Mouse (Mus musculus): ENCODE data around the gene Cdca5. TPM values are rescaled to one million over a fixed set of nuclear protein-coding genes. Genes with fewer than 3 reads are reported as not detected.

The Cdca5 gene
- polyA plus RNA-seq, 1 experiment from 2014 or later, result 32.9 TPM

DNA sequence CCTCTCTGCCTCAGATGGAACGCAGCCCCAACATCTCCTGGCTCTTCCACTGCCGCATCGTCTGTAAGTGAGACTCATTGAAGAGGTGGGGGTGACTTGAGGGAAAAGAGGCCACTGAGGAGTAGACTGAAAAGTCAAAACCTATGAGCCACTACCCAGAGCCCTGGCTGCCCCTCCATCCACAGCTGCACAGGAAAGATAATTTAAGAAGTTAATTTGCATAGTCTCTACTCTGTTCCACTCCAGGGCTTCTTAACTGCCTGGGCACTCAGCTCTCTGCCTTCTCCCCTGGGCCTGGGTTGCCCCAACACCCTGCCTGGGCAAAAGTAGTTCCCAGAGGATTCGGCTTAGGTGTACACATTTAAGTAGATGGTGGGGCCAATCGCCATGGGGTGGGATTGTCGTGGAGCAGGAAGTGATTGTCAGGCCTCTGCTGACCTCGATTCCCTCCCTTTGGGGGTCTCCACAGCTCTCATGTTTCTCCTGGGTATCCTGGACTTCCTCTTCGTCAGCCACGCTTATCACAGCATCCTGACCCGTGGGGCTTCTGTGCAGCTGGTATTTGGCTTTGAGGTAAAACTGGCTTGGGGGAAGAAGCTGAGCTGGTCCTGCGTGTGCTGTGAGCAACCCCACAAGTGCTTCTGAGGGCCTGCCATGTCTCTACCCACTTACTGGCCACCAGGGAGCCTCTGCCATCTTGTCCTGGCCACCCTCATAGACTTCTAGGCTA is 35.9 kb upstream of the Cdca5 start:
- Histone ChIP-seq H3K4me3 (replicated peaks) (no peak overlapping the region), H3K9me3 (no peaks in the 10 kb centered on the region), H3K27me3 (replicated peaks) (no peaks in the 10 kb centered on the region), H3K9ac (no peak overlapping the region), H3K27ac (no peak overlapping the region), H3K4me2 (replicated peaks) (peak overlapping the region; percentile 89; the same call in 1 of the 2 replicates), H3K36me3 (peaks cover 54% of the 10 kb centered on the region), H3K4me1 (replicated peaks) (peaks cover 20% of the 10 kb centered on the region)
- 90% methylated on average over 11 of the region's 11 CpGs for WGBS
- no peak for ATAC-seq

DNA sequence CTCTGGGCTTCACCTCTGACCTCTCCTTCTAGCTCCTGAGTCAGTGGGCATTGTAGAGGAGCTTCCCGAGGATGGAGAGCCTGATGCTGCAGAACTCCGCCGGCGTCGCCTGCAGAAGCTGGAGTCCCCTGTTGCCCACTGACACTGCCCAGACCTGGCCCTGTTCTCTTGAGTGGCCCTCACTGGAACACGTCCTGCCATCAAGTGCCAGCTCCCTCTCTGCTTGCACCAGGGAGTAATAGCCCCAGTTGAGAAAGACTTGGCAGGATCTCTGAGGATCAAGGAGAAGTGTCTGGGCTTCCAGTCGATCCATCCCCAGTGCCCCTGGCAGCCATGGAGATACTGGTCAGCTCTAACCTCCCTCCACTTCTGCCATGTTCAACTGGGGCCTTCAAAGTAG is 32.3 kb upstream of the Cdca5 start:
- Histone ChIP-seq H3K27ac (no peak overlapping the region), H3K4me2 (replicated peaks) (no peak overlapping the region), H3K36me3 (peaks cover 68% of the 10 kb centered on the region), H3K9me3 (no peaks in the 10 kb centered on the region), H3K9ac (no peak overlapping the region), H3K4me1 (replicated peaks) (peaks cover 23% of the 10 kb centered on the region), H3K27me3 (replicated peaks) (no peaks in the 10 kb centered on the region), H3K4me3 (replicated peaks) (no peak overlapping the region)
- no peak for ATAC-seq
- 88% methylated on average over 7 of the region's 7 CpGs for WGBS

DNA sequence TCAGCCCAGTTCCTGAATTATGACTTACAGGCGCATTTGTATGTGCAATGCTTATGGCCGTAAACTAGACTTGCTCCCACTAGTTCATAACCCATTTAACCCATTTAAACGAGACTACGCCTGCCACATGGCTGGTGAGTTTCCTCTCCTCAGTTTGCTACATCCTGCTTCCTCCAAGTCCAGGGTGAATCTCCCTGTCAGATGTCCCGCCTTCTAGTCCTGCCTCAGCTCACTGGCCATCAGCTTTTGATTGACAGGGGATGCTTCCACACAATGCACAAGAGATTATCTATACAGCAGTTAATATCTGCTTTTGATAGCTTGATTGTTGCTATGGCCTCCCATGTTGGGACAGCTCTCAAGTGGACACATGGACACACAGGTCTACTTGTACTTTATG is 30.5 kb upstream of the Cdca5 start:
- H3K27me3 ChIP-seq (replicated peaks), result no peaks in the 10 kb centered on the region
- no peak overlapping the region for H3K4me2 ChIP-seq (replicated peaks)
- 73% methylated on average over 5 of the region's 5 CpGs for WGBS
- H3K36me3 ChIP-seq, result peaks cover 60% of the 10 kb centered on the region
- H3K9me3 ChIP-seq, result no peaks in the 10 kb centered on the region
- H3K4me3 ChIP-seq (replicated peaks), result no peak overlapping the region
- ATAC-seq, result no peak
- H3K27ac ChIP-seq, result no peak overlapping the region
- peaks cover 11% of the 10 kb centered on the region; the same call in 1 of the 2 replicates for H3K4me1 ChIP-seq (replicated peaks)
- H3K9ac ChIP-seq, result no peak overlapping the region

DNA sequence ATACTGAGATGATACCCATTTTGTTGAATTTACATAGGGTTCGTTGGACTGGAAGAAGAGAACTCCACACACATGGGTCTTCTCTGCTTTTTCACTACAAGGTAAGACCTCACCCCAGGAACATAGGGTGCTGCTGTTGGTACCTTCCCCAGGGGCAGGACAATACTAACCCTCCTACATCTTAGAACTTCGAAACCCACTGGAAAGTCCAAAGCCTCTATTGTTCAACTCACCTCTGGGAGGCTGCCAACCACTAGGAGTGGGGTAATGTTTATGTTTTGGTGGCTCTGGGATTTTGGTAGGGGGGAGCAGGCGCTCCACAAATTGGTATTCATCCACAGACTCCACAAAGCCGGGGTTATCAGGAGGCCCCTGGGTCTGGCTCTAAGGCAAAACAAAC is 28.1 kb upstream of the Cdca5 start:
- no peak for ATAC-seq
- no peaks in the 10 kb centered on the region for H3K27me3 ChIP-seq (replicated peaks)

DNA sequence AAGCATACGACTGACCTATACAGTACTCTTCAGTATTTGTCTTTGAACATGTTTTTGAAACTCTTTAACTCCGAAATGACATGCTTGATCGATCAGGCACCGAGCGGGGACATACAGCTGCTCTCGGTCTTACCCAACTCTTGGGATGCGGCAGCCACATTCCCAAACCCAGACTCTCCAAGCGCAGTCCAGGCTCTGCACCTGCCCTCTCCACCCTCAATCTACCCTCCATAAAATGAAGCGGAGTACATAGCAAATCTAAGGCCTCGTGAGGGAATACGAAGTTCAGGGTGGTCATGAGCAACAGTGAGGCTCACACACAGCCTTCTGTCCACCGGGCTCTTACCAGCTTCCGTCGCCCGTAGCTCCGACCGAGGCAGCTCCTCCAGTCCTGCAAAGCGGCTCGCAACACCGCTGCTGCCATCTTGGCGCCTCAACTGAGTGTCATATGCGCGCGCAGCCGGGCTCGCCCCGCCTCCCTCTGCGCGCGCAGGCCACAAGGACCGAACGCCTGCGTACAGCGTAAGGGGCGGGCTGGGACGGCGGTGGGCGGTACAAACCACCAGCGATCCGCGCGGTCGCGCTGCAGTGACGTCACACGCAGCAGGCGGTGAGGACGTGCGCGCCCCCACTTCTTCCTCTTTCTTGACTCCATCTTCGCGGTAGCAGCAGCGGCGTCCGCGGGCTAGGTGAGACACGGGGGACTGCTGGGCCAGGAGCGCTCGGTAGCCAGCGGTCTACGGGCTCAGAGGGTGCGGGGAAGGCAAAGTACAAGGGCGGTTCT is 27.3 kb upstream of the Cdca5 start, which contains the start of the genes Mrpl49 and Fau:
Gene Mrpl49, minus strand, starts transcription at position 473 of the 784 bp plus-strand sequence.
Gene Fau, plus strand, starts transcription at position 532 of the 784 bp plus-strand sequence.
- peak within 1 kb of the TSS; percentile 70 for H3K4me2 ChIP-seq (replicated peaks)
- ATAC-seq, result peak; percentile 88
- H3K27ac ChIP-seq, result peak within 1 kb of the TSS; percentile 56
- H3K9me3 ChIP-seq, result no peaks in the 10 kb centered on the region
- peaks cover 19% of the 10 kb centered on the region for H3K4me1 ChIP-seq (replicated peaks)
- peaks cover 30% of the 10 kb centered on the region for H3K36me3 ChIP-seq
- WGBS, result under 1% methylated on average over 63 of the region's 63 CpGs
- H3K4me3 ChIP-seq (replicated peaks), result peak within 1 kb of the TSS; percentile 67
- H3K9ac ChIP-seq, result peak within 1 kb of the TSS; percentile 77
- no peaks in the 10 kb centered on the region for H3K27me3 ChIP-seq (replicated peaks)

More for the DNA sequence above, 28.1 kb upstream of the Cdca5 start:
- Histone ChIP-seq H3K36me3 (peaks cover 36% of the 10 kb centered on the region), H3K4me1 (replicated peaks) (peaks cover 11% of the 10 kb centered on the region; the same call in 1 of the 2 replicates), H3K27ac (no peak overlapping the region), H3K4me3 (replicated peaks) (peak overlapping the region; percentile 67), H3K9ac (peak overlapping the region; percentile 77), H3K4me2 (replicated peaks) (peak overlapping the region; percentile 70), H3K9me3 (no peaks in the 10 kb centered on the region)
- WGBS, result 45% methylated on average over 4 of the region's 4 CpGs

DNA sequence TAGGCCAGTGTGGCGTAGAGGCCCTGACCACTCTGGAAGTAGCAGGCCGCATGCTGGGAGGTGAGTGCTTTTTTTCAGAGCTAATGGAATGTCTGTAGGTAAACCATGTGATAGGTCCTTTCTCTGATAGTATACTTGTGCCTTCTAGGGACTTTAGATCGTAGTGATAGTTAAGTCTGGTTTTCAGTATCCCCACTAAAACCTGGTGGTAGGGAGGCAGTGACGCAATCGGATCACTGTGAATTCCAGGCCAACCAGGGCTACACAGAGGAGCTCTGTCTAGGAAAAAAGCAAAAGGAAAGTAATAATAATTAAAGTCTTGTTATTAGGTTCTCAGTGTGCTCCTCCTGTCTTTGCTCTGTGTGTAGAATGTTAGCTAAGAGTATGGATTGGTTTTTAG is 26.3 kb upstream of the Cdca5 start:
- no peaks in the 10 kb centered on the region for H3K9me3 ChIP-seq
- H3K4me2 ChIP-seq (replicated peaks), result peak overlapping the region; percentile 70
- peak overlapping the region; percentile 56 for H3K27ac ChIP-seq
- peak overlapping the region; percentile 67 for H3K4me3 ChIP-seq (replicated peaks)
- H3K9ac ChIP-seq, result peak overlapping the region; percentile 77
- WGBS, result 32% methylated on average over 5 of the region's 5 CpGs
- ATAC-seq, result no peak
- H3K36me3 ChIP-seq, result peaks cover 20% of the 10 kb centered on the region; the same call in 1 of the 2 replicates
- H3K4me1 ChIP-seq (replicated peaks), result peaks cover 20% of the 10 kb centered on the region
- no peaks in the 10 kb centered on the region for H3K27me3 ChIP-seq (replicated peaks)

DNA sequence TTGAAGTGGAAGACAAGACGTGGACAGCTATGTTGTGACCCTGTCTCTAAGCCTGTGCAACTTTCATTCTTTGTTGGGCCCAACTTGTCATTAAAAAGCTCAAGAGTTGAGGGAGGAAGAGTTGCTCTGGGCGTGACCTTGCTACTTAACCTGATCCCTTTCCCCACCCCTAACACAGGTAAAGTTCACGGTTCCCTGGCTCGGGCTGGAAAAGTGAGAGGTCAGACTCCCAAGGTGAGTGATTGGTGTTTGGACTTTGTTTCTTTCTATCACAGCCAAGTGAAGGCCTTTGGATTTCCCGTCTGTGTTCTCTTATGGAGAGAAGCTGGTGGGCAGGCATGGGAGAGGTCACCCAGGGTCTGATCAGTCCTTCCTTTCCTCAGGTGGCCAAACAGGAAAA is 25.8 kb upstream of the Cdca5 start:
- 67% methylated on average over 5 of the region's 5 CpGs for WGBS
- H3K4me3 ChIP-seq (replicated peaks), result peak overlapping the region; percentile 67
- H3K9me3 ChIP-seq, result no peaks in the 10 kb centered on the region
- peaks cover 20% of the 10 kb centered on the region for H3K4me1 ChIP-seq (replicated peaks)
- no peaks in the 10 kb centered on the region for H3K27me3 ChIP-seq (replicated peaks)
- ATAC-seq, result no peak
- peak overlapping the region; percentile 70 for H3K4me2 ChIP-seq (replicated peaks)
- peaks cover 16% of the 10 kb centered on the region; the same call in 1 of the 2 replicates for H3K36me3 ChIP-seq
- peak overlapping the region; percentile 32; the same call in 1 of the 2 replicates for H3K27ac ChIP-seq
- peak overlapping the region; percentile 77; the same call in 1 of the 2 replicates for H3K9ac ChIP-seq

DNA sequence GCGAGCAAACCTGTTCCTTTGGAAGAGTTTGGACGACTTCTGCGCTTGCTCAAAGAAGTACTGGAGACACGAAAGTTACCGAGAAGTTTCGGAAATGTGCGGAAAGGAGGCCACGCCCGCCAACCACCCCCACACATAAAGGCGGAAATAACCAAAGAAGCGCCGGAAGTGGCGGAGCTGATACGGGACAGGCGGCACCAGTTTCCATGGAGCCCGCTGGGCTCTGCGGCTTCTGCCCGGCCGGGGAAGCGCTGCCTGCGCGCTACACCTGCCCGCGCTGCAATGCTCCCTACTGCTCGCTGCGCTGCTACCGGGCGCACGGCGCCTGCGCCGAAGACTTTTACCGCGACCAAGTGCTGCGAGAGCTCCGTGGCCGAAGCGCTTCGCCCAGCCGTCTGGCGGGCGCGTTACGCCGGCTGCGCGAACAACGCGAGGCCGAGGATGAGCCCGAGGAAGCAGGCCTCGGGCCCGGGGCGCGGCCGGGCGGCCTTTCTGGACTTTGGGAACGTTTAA is 23.7 kb upstream of the Cdca5 start, which contains the start of gene Znhit2:
Gene Znhit2, plus strand, starts transcription at position 172 of the 513 bp plus-strand sequence.
- H3K4me2 ChIP-seq (replicated peaks), result peak within 1 kb of the TSS; percentile 95
- H3K4me3 ChIP-seq (replicated peaks), result peak within 1 kb of the TSS; percentile 92
- peak within 1 kb of the TSS; percentile 96 for H3K27ac ChIP-seq
- peak within 1 kb of the TSS; percentile 94 for H3K9ac ChIP-seq
- under 1% methylated on average over 58 of the region's 58 CpGs for WGBS
- H3K27me3 ChIP-seq (replicated peaks), result no peaks in the 10 kb centered on the region
- H3K4me1 ChIP-seq (replicated peaks), result peaks cover 20% of the 10 kb centered on the region
- H3K36me3 ChIP-seq, result 0 out of 2 replicates have a peak, but pooled peaks cover 3% of the 10 kb centered on the region
- ATAC-seq, result peak; percentile 80
- H3K9me3 ChIP-seq, result no peaks in the 10 kb centered on the region

DNA sequence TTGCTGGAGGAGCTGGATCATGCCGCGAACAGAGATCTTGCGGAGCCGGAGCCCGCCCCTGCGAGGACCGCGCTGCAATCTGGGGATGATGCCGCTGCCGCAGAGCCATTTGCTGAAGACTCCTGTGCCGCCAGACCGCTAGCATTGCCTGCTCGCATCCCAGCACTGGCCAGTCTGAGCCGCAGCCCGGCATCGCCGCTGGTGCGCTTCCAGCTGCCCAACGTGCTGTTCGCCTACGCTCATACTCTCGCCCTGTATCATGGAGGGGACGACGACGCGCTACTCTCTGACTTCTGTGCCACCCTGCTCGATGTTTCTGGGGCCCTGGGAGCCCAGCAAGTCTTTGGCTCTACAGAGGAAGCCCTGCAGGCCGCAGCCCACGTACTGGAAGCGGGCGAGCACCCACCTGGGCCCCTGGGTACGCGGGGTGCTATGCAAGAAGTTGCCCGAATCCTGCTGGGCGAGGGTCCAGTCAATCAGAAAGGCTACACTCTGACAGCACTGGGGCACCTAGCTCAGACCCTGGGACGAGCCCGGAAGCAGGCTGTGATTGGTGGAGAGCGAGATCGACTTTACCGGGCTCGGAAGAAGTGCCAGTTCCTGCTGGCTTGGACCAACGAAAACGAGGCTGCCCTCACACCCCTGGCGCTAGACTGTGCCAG is 23.0 kb upstream of the Cdca5 start:
- 0 out of 2 replicates have a peak, but pooled peaks cover 3% of the 10 kb centered on the region for H3K36me3 ChIP-seq
- H3K9me3 ChIP-seq, result no peaks in the 10 kb centered on the region
- H3K9ac ChIP-seq, result peak overlapping the region; percentile 94
- peak overlapping the region; percentile 96 for H3K27ac ChIP-seq
- H3K4me1 ChIP-seq (replicated peaks), result peaks cover 21% of the 10 kb centered on the region
- H3K4me2 ChIP-seq (replicated peaks), result peak overlapping the region; percentile 95
- no peaks in the 10 kb centered on the region for H3K27me3 ChIP-seq (replicated peaks)
- peak overlapping the region; percentile 92 for H3K4me3 ChIP-seq (replicated peaks)
- peak; percentile 14; the same call in 1 of the 2 replicates for ATAC-seq
- WGBS, result 1% methylated on average over 44 of the region's 44 CpGs

DNA sequence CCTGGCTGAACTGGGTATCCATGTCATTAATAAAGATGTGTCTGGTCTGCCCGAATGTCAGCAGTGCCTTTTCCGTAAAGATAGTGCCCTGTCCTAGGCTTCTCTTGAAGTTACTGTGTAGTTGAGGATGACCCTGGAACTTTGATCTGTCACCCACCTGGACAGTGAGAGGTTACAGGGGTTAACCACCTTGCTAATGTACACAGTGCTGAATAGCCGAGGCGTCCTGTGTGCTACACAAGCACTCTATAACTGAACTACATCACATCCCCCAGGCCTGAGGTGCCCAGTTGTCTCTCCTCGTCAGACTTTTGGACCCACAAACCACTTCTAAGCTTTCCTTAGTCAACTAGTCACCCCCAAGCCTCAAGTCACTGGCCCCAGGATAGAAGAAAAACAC is 22.4 kb upstream of the Cdca5 start:
- peak overlapping the region; percentile 94 for H3K9ac ChIP-seq
- 42% methylated on average over 5 of the region's 5 CpGs for WGBS
- peak overlapping the region; percentile 95 for H3K4me2 ChIP-seq (replicated peaks)
- H3K9me3 ChIP-seq, result no peaks in the 10 kb centered on the region
- peaks cover 26% of the 10 kb centered on the region for H3K4me1 ChIP-seq (replicated peaks)
- no peaks in the 10 kb centered on the region for H3K27me3 ChIP-seq (replicated peaks)
- H3K27ac ChIP-seq, result peak overlapping the region; percentile 96
- no peak for ATAC-seq
- peak overlapping the region; percentile 92 for H3K4me3 ChIP-seq (replicated peaks)
- H3K36me3 ChIP-seq, result 0 out of 2 replicates have a peak, but pooled peaks cover 3% of the 10 kb centered on the region

DNA sequence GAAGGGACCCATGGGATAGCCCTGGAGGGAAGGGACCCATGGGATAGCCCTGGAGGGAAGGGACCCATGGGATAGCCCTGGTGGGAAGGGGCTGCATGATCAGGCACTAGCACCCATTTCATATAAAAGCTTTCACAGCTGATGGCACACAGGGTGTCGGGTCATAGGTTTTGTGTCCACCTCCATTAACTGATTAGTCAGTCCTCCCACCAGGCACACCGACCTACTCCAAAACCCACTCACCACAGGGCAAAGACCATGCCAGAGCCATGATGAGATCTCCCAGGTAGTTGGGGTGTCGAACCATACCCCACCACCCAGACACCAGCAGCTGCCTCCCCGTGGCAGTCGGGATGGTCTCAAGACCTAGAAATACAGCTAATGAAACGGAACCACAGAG is 21.7 kb upstream of the Cdca5 start:
- Histone ChIP-seq H3K9me3 (no peaks in the 10 kb centered on the region), H3K27me3 (replicated peaks) (no peaks in the 10 kb centered on the region), H3K27ac (no peak overlapping the region), H3K4me1 (replicated peaks) (peaks cover 29% of the 10 kb centered on the region), H3K9ac (no peak overlapping the region), H3K4me2 (replicated peaks) (peak overlapping the region; percentile 95; the same call in 1 of the 2 replicates), H3K36me3 (0 out of 2 replicates have a peak, but pooled peaks cover 3% of the 10 kb centered on the region), H3K4me3 (replicated peaks) (no peak overlapping the region)
- ATAC-seq, result no peak
- 89% methylated on average over 6 of the region's 6 CpGs for WGBS
